ENCODE assay signal across 8 mouse cellular contexts in genomic region chr4:43443511-43443910, GRCm38 (mm10). TPM values are rescaled to one million over a fixed set of nuclear protein-coding genes. Genes with fewer than 3 reads are reported as not detected.
DNase-seq lines count a peak whose midpoint lies in the region; ATAC-seq and TF ChIP-seq lines count a peak whose summit lies in the region.

No protein-coding gene starts in this region.

- no peak for TF ChIP-seq EP300 in MEL (IDR thresholded peaks at IDR 0.05; ENCODE audit: low read depth in 1 of 2, low read length in 2 of 2)

- TF ChIP-seq POLR2A in kidney, adult 2 months (IDR thresholded peaks at IDR 0.05; ENCODE audit: low read depth, low read length) = no peak
- no peak for TF ChIP-seq POLR2A in MEL (IDR thresholded peaks at IDR 0.05; ENCODE audit: control insufficient read depth in 1 of 2, insufficient read depth in 1 of 2, low read depth in 1 of 2, low read length in 2 of 2, poor library complexity in 1 of 2)

- peak overlapping the region; percentile 76 for H3K4me3 ChIP-seq in kidney, adult 2 months (ENCODE audit: insufficient read depth, low read depth, low read length)
- peak overlapping the region; percentile 78 to 97 for H3K4me3 ChIP-seq in MEL (ENCODE audit: control insufficient read depth in 1 of 2, insufficient read depth in 1 of 2, low read depth in 2 of 2, low read length in 2 of 2)
- peak overlapping the region; percentile 93 for H3K4me3 ChIP-seq in embryonic facial prominence, embryonic 14.5 days (ENCODE audit: low read depth, low read length)
- H3K4me3 ChIP-seq in intestine, embryonic 16.5 days (ENCODE audit: low read length) = peak overlapping the region; percentile 86
- H3K4me3 ChIP-seq in midbrain, embryonic 14.5 days (replicated peaks; ENCODE audit: low read depth, low read length) = peak overlapping the region; percentile 87

- peaks cover 5% of the 10 kb centered on the region; the same call in 1 of the 2 replicates for H3K4me1 ChIP-seq in kidney, adult 2 months (ENCODE audit: control insufficient read depth, insufficient read depth, low read length)
- H3K4me1 ChIP-seq in MEL (ENCODE audit: control insufficient read depth in 1 of 2, insufficient read depth in 2 of 2, low read length in 2 of 2) = peaks cover 0 to 1% of the 10 kb centered on the region in 2 experiments; a peak in 2 of 4 replicates
- H3K4me1 ChIP-seq in embryonic facial prominence, embryonic 14.5 days (ENCODE audit: control insufficient read depth, insufficient read depth, low read length) = peaks cover 9% of the 10 kb centered on the region
- H3K4me1 ChIP-seq in intestine, embryonic 16.5 days (ENCODE audit: control insufficient read depth, insufficient read depth, low read length) = peaks cover 9% of the 10 kb centered on the region
- peaks cover 13% of the 10 kb centered on the region for H3K4me1 ChIP-seq in midbrain, embryonic 14.5 days (ENCODE audit: control insufficient read depth, insufficient read depth, low read length)

- TF ChIP-seq CTCF in kidney, adult 2 months (conservative IDR thresholded peaks at IDR 0.05; ENCODE audit: insufficient read depth, insufficient read length, low read depth, low read length) = no peak
- TF ChIP-seq CTCF in MEL (IDR thresholded peaks at IDR 0.05 in 2 of 3, conservative IDR thresholded peaks at IDR 0.05 in 1 of 3; ENCODE audit: control insufficient read depth in 1 of 3, insufficient read depth in 1 of 3, low read depth in 2 of 3, low read length in 3 of 3, poor library complexity in 1 of 3, severe bottlenecking in 1 of 3) = no peak

- H3K9me3 ChIP-seq in MEL (replicated peaks; ENCODE audit: insufficient read depth, low read length) = no peaks in the 10 kb centered on the region
- H3K9me3 ChIP-seq in embryonic facial prominence, embryonic 14.5 days (ENCODE audit: control insufficient read depth, low read length) = no peaks in the 10 kb centered on the region
- H3K9me3 ChIP-seq in intestine, embryonic 16.5 days (ENCODE audit: control insufficient read depth, low read length) = no peaks in the 10 kb centered on the region
- H3K9me3 ChIP-seq in midbrain, embryonic 14.5 days (ENCODE audit: control insufficient read depth, low read length) = no peaks in the 10 kb centered on the region

- H3K27me3 ChIP-seq in kidney, adult 2 months (replicated peaks; ENCODE audit: control insufficient read depth, insufficient read depth, low read length) = no peaks in the 10 kb centered on the region
- H3K27me3 ChIP-seq in MEL (ENCODE audit: control insufficient read depth in 1 of 2, insufficient read depth in 2 of 2, low read length in 2 of 2) = no peaks in the 10 kb centered on the region
- no peaks in the 10 kb centered on the region for H3K27me3 ChIP-seq in embryonic facial prominence, embryonic 14.5 days (replicated peaks; ENCODE audit: control insufficient read depth, insufficient read depth, low read length)
- H3K27me3 ChIP-seq in intestine, embryonic 16.5 days (replicated peaks; ENCODE audit: control insufficient read depth, insufficient read depth, low read length) = no peaks in the 10 kb centered on the region
- no peaks in the 10 kb centered on the region for H3K27me3 ChIP-seq in midbrain, embryonic 14.5 days (ENCODE audit: control insufficient read depth, insufficient read depth, low read length)

- no peak for ATAC-seq in embryonic facial prominence, embryonic 14.5 days (ENCODE audit: low read depth)
- ATAC-seq in intestine, embryonic 16.5 days = peak; percentile 21; the same call in 1 of the 2 replicates
- no peak for ATAC-seq in midbrain, embryonic 14.5 days (ENCODE audit: low FRiP score, low TSS enrichment)

- peak overlapping the region; percentile 93 for H3K4me2 ChIP-seq in embryonic facial prominence, embryonic 14.5 days (ENCODE audit: low read depth, low read length)
- H3K4me2 ChIP-seq in intestine, embryonic 16.5 days (ENCODE audit: low read depth, low read length) = peak overlapping the region; percentile 75
- peak overlapping the region; percentile 83 for H3K4me2 ChIP-seq in midbrain, embryonic 14.5 days (ENCODE audit: low read length)

- H3K36me3 ChIP-seq in kidney, adult 2 months (ENCODE audit: control insufficient read depth, insufficient read depth, low read length) = peaks cover 1% of the 10 kb centered on the region; the same call in 1 of the 2 replicates
- no peaks in the 10 kb centered on the region for H3K36me3 ChIP-seq in MEL (ENCODE audit: control insufficient read depth in 1 of 2, insufficient read depth in 2 of 2, low read length in 2 of 2)
- peaks cover 34% of the 10 kb centered on the region for H3K36me3 ChIP-seq in embryonic facial prominence, embryonic 14.5 days (ENCODE audit: control insufficient read depth, insufficient read depth, low read length)
- H3K36me3 ChIP-seq in intestine, embryonic 16.5 days (ENCODE audit: control insufficient read depth, insufficient read depth, low read length) = peaks cover 9% of the 10 kb centered on the region; the same call in 1 of the 2 replicates
- peaks cover 39% of the 10 kb centered on the region for H3K36me3 ChIP-seq in midbrain, embryonic 14.5 days (ENCODE audit: control insufficient read depth, insufficient read depth, low read length)

- 1% methylated on average over 28 of the region's 28 CpGs for WGBS in kidney, adult 2 months
- under 1% methylated on average over 18 of the region's 28 CpGs for WGBS in embryonic facial prominence, embryonic 14.5 days
- WGBS in intestine, embryonic 16.5 days = under 1% methylated on average over 28 of the region's 28 CpGs
- WGBS in midbrain, embryonic 14.5 days = 1% methylated on average over 28 of the region's 28 CpGs

- peak overlapping the region; percentile 87 for H3K9ac ChIP-seq in MEL (ENCODE audit: control insufficient read depth, low read depth, low read length, poor library complexity, severe bottlenecking)
- H3K9ac ChIP-seq in embryonic facial prominence, embryonic 14.5 days (ENCODE audit: low read depth, low read length) = peak overlapping the region; percentile 97
- H3K9ac ChIP-seq in intestine, embryonic 16.5 days (ENCODE audit: low read depth, low read length) = peak overlapping the region; percentile 98
- H3K9ac ChIP-seq in midbrain, embryonic 14.5 days (replicated peaks; ENCODE audit: low read length) = peak overlapping the region; percentile 98

- peaks cover 3% of the 10 kb centered on the region; the same call in 1 of the 2 replicates for H3K79me2 ChIP-seq in MEL (ENCODE audit: control insufficient read depth, insufficient read depth, low read length, poor library complexity)

- no peak for TF ChIP-seq RAD21 in MEL (IDR thresholded peaks at IDR 0.05; ENCODE audit: low read depth, low read length)

- DNase-seq in kidney, adult 2 months = peak; percentile 41
- DNase-seq in kidney, adult 11 months = no peak
- peak; percentile 51 for DNase-seq in MEL (ENCODE audit: low read depth, low spot score)
- no peak for DNase-seq in embryonic facial prominence, embryonic 14.5 days (ENCODE audit: low spot score)
- DNase-seq in midbrain, embryonic 14.5 days = peak; percentile 61
- no peak for DNase-seq in right cerebral cortex, postnatal 36 days (ENCODE audit: low spot score in 2 of 2)
- DNase-seq in left cerebral cortex, postnatal 25 days (ENCODE audit: low spot score in 2 of 2) = no peak

- H3K27ac ChIP-seq in kidney, adult 2 months (ENCODE audit: insufficient read depth, low read depth, low read length) = no peak overlapping the region
- H3K27ac ChIP-seq in MEL (ENCODE audit: control insufficient read depth, low read depth, low read length) = no peak overlapping the region
- H3K27ac ChIP-seq in embryonic facial prominence, embryonic 14.5 days (replicated peaks; ENCODE audit: low read depth, low read length) = peak overlapping the region; percentile 91
- H3K27ac ChIP-seq in intestine, embryonic 16.5 days (ENCODE audit: low read length) = peak overlapping the region; percentile 95
- H3K27ac ChIP-seq in midbrain, embryonic 14.5 days (replicated peaks; ENCODE audit: low read depth, low read length) = peak overlapping the region; percentile 95

- intact Hi-C loops in left cerebral cortex, postnatal 25 days (cut with DNase I) = loop anchor here (2.0 to 5.0 kb wide), 4 partner anchors 89 to 213 kb away; partner anchors contain the start of genes Gba2, Hint2 and Rgp1

RNA-seq across cellular contexts. Expression of gene Tesk1, which starts 1.8 kb away (rescaled TPM):
- polyA plus RNA-seq in kidney, adult 2 months (2012; rRNA removed) = 59.0 and 72.5 TPM in 2 replicates
- 7.6 and 9.1 TPM in 2 replicates for total RNA-seq in MEL (2012; rRNA removed)
- 10 to 100 TPM in 1 of 2 experiments, not detected in 1; 24.6 TPM for polyA plus RNA-seq in MEL (2012; ENCODE audit: insufficient read depth in 1 of 2, insufficient read length in 2 of 2, low read depth in 1 of 2, low replicate concordance in 2 of 2, missing spikeins in 1 of 2)
- 13.2 and 14.8 TPM in 2 replicates for polyA plus RNA-seq in embryonic facial prominence, embryonic 14.5 days (2014; fragmentation: Nextera tagmentation; extraction: Ambion mirVana)
- polyA plus RNA-seq in intestine, embryonic 16.5 days (2015; fragmentation: Nextera tagmentation; extraction: Ambion mirVana) = 1.7 and 2.2 TPM in 2 replicates
- polyA plus RNA-seq in midbrain, embryonic 14.5 days (2014; fragmentation: Nextera tagmentation; extraction: Ambion mirVana) = 20.9 and 21.2 TPM in 2 replicates
- total RNA-seq in left cerebral cortex, postnatal 25 days (2021) = 10 to 100 TPM; 86.6 to 87.1 TPM

RNA-seq across cellular contexts. Expression of gene Cd72, which starts 10.9 kb away (rescaled TPM):
- 4.5 and 12.6 TPM in 2 replicates for polyA plus RNA-seq in kidney, adult 2 months (2012; rRNA removed)
- 0.52 and 1.3 TPM in 2 replicates for total RNA-seq in MEL (2012; rRNA removed)
- polyA plus RNA-seq in MEL (2012; ENCODE audit: insufficient read depth in 1 of 2, insufficient read length in 2 of 2, low read depth in 1 of 2, low replicate concordance in 2 of 2, missing spikeins in 1 of 2) = 1 to 10 TPM in 1 of 2 experiments, not detected in 1; 2.4 TPM
- 2.9 and 3.9 TPM in 2 replicates for polyA plus RNA-seq in embryonic facial prominence, embryonic 14.5 days (2014; fragmentation: Nextera tagmentation; extraction: Ambion mirVana)
- polyA plus RNA-seq in intestine, embryonic 16.5 days (2015; fragmentation: Nextera tagmentation; extraction: Ambion mirVana) = 2.5 and 2.6 TPM in 2 replicates
- 7.9 and 12.9 TPM in 2 replicates for polyA plus RNA-seq in midbrain, embryonic 14.5 days (2014; fragmentation: Nextera tagmentation; extraction: Ambion mirVana)
- total RNA-seq in left cerebral cortex, postnatal 25 days (2021) = 1 to 10 TPM; 1.0 to 2.2 TPM

RNA-seq across cellular contexts. Expression of gene Fam166b, which starts 14.6 kb away (rescaled TPM):
- 1.3 and 1.6 TPM in 2 replicates for polyA plus RNA-seq in kidney, adult 2 months (2012; rRNA removed)
- not detected in 2 replicates for total RNA-seq in MEL (2012; rRNA removed)
- not detected for polyA plus RNA-seq in MEL (2012; ENCODE audit: insufficient read depth in 1 of 2, insufficient read length in 2 of 2, low read depth in 1 of 2, low replicate concordance in 2 of 2, missing spikeins in 1 of 2)
- polyA plus RNA-seq in embryonic facial prominence, embryonic 14.5 days (2014; fragmentation: Nextera tagmentation; extraction: Ambion mirVana) = 0.22 and 0.33 TPM in 2 replicates
- polyA plus RNA-seq in intestine, embryonic 16.5 days (2015; fragmentation: Nextera tagmentation; extraction: Ambion mirVana) = 0.10 and 0.24 TPM in 2 replicates
- 0.46 and 0.76 TPM in 2 replicates for polyA plus RNA-seq in midbrain, embryonic 14.5 days (2014; fragmentation: Nextera tagmentation; extraction: Ambion mirVana)
- 1 to 10 TPM in 1 of 2 experiments, under 1 TPM in 1; 0.62 to 1.2 TPM for total RNA-seq in left cerebral cortex, postnatal 25 days (2021)

RNA-seq across cellular contexts. Expression of gene Sit1, which starts 40.0 kb away (rescaled TPM):
- 0.23 and 1.4 TPM in 2 replicates for polyA plus RNA-seq in kidney, adult 2 months (2012; rRNA removed)
- total RNA-seq in MEL (2012; rRNA removed) = 0.08 TPM in 1 of 2 replicates, not detected in the other
- polyA plus RNA-seq in MEL (2012; ENCODE audit: insufficient read depth in 1 of 2, insufficient read length in 2 of 2, low read depth in 1 of 2, low replicate concordance in 2 of 2, missing spikeins in 1 of 2) = under 1 TPM in 1 of 2 experiments, not detected in 1; 0.06 TPM
- not detected in 2 replicates for polyA plus RNA-seq in embryonic facial prominence, embryonic 14.5 days (2014; fragmentation: Nextera tagmentation; extraction: Ambion mirVana)
- polyA plus RNA-seq in intestine, embryonic 16.5 days (2015; fragmentation: Nextera tagmentation; extraction: Ambion mirVana) = not detected in 2 replicates
- not detected in 2 replicates for polyA plus RNA-seq in midbrain, embryonic 14.5 days (2014; fragmentation: Nextera tagmentation; extraction: Ambion mirVana)
- not detected for total RNA-seq in left cerebral cortex, postnatal 25 days (2021)

RNA-seq across cellular contexts. Expression of gene Ccdc107, which starts 49.2 kb away (rescaled TPM):
- 529 and 664 TPM in 2 replicates for polyA plus RNA-seq in kidney, adult 2 months (2012; rRNA removed)
- total RNA-seq in MEL (2012; rRNA removed) = 32.9 and 44.3 TPM in 2 replicates
- 10 to 100 TPM in 1 of 2 experiments, not detected in 1; 56.7 TPM for polyA plus RNA-seq in MEL (2012; ENCODE audit: insufficient read depth in 1 of 2, insufficient read length in 2 of 2, low read depth in 1 of 2, low replicate concordance in 2 of 2, missing spikeins in 1 of 2)
- polyA plus RNA-seq in embryonic facial prominence, embryonic 14.5 days (2014; fragmentation: Nextera tagmentation; extraction: Ambion mirVana) = 64.5 and 68.2 TPM in 2 replicates
- 96.7 and 102 TPM in 2 replicates for polyA plus RNA-seq in intestine, embryonic 16.5 days (2015; fragmentation: Nextera tagmentation; extraction: Ambion mirVana)
- polyA plus RNA-seq in midbrain, embryonic 14.5 days (2014; fragmentation: Nextera tagmentation; extraction: Ambion mirVana) = 68.1 and 80.6 TPM in 2 replicates
- total RNA-seq in left cerebral cortex, postnatal 25 days (2021) = 10 to 100 TPM; 22.3 to 25.4 TPM

Comparison
In these comparisons a context has a peak if more than half of its experiments do, and no peak if none do; other contexts are left out.
1. DNase-seq: peak in kidney, adult 2 months (single experiment), MEL (single experiment) and midbrain, embryonic 14.5 days (single experiment); none in kidney, adult 11 months (single experiment), embryonic facial prominence, embryonic 14.5 days (single experiment), right cerebral cortex, postnatal 36 days (0 of 2) and left cerebral cortex, postnatal 25 days (0 of 2).
2. H3K27ac ChIP-seq: peak in embryonic facial prominence, embryonic 14.5 days (single experiment), intestine, embryonic 16.5 days (single experiment) and midbrain, embryonic 14.5 days (single experiment); none in kidney, adult 2 months (single experiment) and MEL (single experiment).
3. Peak in every context shown above with its lines, with median percentiles within 50 percentile points of each other: H3K4me3 ChIP-seq, H3K9ac ChIP-seq and H3K4me2 ChIP-seq.